Mouse (Mus musculus) hematopoietic stem cell, adult 5-6 weeks (primary cell): Measurements from ENCODE around the gene Sstr5. TPM values are rescaled to one million over a fixed set of nuclear protein-coding genes. Genes with fewer than 3 reads are reported as not detected.

ENCODE experiments used
- ATAC-seq, 2 experiments: fragments of 125-278 bp in 1 of 2; replicated peaks in 1 of 2; 2 replicates each; pipeline ENCODE4 v1.8.0; 2016 to 2017; ENCODE audit warnings: inconsistent platforms in 2 of 2, mild to moderate bottlenecking in 2 of 2, moderate number of reproducible peaks in 2 of 2, low read depth in 1 of 2, moderate TSS enrichment in 1 of 2; ENCODE audit not compliant: low FRiP score in 2 of 2, poor library complexity in 2 of 2, severe bottlenecking in 2 of 2, insufficient read depth in 1 of 2, low TSS enrichment in 1 of 2
- total RNA-seq: library from RNA; stranded (forward); fragments of 172-1452, 232-1000 nt; gene quantifications from 2 replicates; pipeline ENCODE4 v1.2.3, GENCODE M21; 2017

The Sstr5 gene
- total RNA-seq, 1 experiment from 2014 or later, result not detected

DNA sequence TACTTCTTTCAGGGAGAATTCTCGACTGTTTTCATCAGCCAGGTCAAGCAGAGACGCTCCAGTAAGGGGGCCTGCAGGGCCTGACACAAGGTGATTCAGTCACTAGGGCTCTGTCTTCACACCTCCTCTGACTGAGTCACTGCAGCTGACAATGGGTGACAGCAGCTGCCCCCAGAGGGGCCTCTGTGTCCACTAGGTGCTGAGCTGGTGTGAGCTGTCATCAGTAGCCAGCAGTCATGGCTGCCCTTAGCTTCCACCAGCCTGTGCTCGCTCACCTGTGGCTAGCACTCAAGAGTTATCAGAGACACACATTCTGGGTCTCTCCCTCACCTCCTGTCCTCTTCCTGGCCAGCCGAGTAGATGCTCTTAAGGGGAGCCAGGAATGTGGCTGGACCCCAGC lies 16.3 kb downstream of the Sstr5 start:
- no peak for ATAC-seq

DNA sequence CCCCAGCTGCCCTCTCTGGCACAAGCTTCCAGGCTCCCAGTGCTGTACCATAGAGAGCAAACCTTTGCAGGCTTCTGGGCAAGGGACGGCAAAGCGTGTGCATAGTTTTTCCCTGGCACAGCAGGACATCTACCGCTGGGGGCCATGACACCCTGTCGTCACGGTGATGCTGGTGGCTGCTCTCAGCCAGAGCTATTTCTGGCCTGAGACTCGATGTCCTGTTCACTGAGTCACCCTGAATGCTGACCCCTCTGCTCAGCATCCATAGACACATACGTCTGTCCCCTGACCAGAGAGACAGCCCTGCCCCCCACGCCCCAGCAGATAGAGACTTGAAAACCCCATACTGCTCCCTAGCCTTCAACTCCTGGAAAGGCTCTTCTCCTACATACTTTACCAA lies 16.9 kb downstream of the Sstr5 start:
- ATAC-seq, result no peak

DNA sequence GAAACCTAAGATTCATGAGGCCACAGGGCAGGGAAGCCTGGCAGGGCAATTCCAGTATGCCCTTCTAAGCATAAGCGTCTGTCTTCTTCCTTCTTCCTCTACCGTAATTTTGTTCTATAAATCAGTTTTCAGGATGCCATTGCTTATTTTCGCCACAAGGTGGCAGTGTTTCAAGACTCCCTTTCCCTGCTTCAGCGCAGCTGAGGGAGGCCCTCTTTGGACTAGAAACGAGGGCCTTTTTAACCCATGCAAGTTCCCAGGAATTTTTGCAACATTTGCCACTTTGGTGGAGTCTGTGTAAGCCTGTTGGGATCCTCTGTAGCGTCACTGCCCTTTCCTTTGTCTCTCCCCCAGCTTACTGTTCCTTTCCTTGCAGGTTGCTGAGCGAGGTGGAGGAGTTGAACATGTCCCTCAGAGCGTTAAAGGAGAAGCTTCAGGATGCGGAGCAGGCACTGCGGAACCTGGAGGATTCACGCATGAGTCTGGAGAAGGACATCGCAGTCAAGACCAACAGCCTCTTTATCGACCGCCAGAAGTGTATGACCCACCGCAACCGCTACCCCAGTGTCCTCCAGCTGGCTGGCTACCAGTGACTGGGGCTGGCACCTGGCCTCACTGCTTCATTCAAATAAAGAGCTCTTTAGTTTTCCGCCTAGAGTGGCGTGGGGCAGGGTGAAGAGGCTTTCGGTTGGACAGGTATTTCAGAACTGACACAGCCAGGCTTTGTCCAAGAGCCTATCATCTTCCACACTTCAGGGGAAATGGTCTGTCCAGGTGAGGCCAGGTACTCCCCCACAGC lies 20.9 kb downstream of the Sstr5 start:
- ATAC-seq, result peak in 1 of 2 experiments; percentile 37; a peak in 1 of 4 replicates

DNA sequence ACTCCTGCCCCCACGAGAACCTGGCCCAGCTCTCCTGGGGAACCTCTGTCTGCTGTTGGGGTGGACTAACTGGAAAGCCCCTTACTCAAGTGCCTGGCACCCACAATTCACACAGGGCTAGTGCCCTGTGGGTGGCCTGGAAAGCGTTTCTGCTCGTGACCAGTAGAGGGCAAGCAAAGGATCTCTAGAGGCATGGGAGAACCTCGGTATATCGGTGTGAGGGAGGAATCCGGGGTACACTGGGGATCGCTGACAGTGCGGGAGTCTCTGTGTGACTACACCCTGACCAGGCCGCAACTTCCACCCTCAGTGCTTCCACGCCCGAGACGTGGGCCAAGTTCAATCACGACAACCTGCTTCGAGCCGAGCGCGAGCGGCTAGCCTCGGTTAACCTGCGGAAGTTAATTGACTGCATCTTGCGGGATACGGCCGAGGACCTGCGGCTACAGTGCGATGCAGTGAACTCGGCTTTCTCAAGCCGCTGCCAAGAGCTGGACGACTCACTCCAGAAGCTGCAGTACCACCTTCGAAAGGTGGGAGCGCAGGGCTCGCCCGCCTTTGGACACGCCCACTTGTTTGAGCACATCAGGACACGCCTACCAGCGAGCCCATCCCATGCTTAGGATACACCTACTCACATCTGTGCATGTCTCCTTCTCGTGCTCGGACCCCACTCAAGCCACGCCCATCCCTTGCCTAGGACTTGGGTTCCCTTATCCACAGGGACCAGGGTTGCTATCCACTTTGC lies 22.6 kb downstream of the Sstr5 start:
- ATAC-seq, result peak; percentile 75 to 80

DNA sequence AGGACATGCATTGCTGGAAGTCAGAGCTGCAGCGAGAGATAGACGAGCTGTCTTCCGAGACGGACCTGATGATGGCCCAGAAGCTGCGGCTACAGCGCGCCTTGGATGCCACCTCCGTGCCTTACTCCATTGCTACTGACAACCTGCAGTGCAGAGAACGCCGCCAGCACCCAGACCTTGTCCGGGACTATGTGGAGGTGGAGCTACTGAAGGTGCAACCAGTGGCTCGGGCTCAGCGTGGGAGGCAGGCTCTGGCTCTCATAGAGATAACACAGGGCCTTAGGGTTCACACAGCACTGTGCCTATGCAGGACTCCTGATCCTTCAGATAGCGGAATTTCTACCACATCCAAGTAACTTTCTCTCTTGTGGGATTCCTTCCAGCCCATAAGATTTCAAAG lies 25.0 kb downstream of the Sstr5 start:
- no peak for ATAC-seq

DNA sequence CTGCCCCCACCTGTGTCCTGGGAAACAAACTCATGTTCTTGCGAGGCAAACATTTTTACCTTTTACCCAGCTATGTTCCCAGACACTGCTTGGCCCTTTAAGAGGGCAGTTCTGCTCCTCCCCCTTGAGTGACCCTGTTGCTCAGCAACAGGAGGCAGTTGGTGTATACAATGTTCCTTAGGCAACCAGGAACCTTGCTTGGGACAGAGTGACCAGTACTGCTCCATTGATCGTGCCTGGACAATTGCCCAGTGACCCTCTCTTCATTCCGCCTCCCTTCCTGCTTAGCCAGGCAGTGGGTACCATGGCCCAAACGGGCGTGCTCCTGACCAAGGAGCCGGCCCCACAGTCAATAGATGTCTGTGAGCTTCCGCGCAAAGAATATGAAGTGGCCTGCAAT lies 25.7 kb downstream of the Sstr5 start:
- no peak for ATAC-seq

DNA sequence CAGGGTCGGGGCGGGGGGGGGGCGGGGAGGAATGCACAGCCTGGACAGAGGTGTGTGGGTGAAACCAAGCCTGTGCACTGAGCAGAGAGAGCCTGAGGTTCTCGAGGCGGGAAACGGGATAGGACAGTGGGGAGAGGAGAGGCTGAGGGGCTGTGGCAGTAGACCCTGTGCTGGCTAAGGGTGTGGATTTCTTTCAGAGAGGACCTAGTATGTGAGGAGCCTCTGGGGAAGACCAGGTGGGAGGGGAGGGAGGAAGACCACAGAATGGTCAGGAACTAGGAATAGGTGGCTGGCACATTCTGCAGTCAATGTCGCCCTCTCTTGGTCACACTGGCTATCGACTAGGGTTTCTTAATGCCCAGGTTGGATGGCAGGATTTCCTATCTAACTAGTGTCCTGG lies 27.3 kb downstream of the Sstr5 start:
- ATAC-seq, result no peak

DNA sequence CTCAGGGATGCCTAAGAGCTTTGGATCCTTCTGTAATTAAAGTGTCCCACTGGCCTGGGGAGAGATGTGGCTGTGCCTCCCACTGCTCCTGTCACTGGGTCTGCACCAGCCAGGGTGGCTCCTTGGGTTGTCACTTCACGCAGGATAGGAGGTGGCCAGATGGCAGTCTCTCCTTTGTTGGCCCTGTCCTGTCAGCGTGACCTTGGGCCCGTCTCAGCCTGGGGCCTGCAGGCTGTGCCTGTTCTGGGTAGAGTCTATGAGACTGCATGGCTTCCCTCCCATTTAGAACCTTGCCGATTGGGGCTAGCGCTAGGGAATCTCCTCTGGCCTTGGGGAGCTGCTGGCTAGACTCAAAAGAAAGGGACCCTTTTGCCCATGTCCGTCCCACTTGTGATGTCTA lies 28.8 kb downstream of the Sstr5 start:
- no peak for ATAC-seq

DNA sequence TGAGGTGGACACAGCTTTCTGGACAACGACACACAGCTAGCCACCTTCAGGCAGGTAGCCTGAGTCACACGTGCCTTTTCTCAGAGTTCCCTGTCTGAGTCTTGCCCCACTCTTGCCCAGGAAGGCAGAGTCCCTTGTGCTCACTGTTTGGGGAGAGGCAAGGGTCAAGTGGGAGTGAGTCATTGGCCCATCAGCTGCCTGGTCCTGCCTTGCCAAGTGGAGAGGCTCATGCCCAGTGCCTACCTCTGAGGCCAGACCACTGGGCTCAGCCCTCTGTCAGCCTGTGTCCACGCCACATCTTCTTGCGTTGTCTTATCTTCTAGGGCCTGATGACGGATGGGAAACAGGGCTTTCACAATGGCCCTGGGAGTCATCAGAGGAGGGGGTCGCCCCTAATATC lies 29.3 kb downstream of the Sstr5 start:
- ATAC-seq, result no peak

DNA sequence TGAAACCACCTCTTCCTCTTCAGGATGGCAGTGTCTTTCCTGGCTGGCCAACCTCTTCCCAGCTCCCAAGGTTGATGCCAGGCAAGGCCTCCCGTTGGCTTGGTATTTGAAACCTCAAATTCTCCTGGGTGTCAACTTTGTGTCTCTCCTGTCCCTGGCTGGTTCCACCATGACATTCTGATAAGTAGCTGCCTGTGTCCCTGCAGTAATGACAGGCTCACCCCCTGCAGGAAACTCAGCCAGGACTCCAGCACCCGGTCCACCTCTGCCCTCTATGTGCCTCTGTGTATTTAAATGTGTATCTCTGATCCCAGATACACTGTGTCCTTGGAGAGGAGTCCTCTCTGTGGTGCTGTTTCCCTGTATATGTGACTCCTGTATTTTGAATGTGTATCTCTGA lies 30.8 kb downstream of the Sstr5 start:
- no peak for ATAC-seq

DNA sequence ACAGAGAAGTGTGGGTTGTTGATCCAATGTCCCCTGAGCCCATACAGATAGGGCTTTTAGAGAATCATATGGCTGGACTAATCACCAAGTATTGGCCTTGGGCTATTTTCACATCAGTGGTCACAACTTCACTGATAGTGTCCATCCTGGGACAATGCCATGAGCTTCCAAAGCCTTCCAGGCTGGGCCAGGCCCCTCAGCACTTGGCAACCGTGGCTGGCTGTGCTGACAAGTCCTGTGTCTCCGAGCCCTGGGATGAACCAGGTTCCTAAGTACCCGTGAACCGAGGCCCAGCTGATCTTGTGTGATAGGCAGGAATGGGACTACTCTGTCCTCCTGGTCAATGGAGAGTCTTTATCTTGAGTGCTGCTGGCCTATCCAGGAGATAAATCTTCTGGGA lies 33.0 kb downstream of the Sstr5 start:
- no peak for ATAC-seq

DNA sequence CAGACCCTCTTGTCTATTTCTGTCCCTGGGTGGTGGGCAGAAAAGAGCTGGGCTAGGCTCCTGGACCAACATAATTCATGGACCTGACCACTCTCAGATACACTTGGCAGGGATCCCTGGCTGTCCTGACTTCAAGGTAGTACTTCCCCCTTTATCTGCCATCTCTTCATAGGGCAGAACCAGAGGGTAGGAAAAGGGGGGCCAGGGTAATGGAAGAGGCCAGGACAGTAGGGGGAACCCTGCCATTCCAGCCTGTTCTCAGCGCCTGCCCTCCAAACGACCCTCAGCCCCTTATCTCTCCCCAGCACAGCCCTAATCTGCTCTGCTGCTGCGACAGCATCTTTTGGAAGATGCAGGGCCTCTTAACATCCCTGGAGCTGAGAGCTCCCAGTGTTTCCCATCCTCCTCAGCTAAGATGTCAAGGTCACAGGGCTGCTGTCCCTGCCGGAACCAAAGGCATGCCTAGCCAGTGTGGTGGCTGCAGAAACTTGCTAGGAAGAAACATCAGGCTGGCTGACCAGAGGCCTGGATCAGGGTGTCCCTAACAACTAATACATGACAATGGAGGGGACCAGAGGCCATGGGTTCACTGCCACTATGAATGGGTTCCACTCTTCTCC lies 33.7 kb downstream of the Sstr5 start:
- ATAC-seq, result no peak

DNA sequence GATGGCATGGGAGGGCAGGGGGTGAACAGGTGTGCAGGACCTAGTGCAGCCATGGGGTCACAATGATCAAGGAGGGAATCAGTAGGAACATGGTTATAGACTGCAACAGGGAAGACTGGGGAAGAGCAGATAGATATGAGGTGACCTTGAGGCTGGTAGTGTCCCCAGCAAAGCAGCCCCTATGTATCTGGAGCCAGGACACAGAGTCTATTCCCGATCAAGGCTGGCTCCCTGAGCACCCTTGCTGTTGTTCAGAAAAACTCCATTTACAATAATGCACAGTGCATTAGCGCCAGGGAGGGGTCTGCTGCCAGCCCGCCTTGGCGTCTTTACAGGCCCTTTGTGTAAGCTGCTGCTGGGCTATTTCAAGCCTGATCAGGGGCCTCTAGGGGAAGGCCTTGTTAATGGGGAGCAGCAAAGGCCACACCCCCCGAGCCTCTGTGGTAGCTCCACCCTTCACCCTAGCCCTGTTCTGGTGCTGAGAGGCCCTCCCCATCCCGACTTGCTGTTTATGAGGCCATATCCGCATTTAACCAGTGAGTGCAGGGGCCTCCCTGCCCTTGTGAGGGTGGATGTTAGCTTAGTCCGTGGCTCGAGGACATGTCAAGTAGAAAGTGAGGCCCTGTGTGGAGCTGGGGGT lies 34.7 kb downstream of the Sstr5 start:
- ATAC-seq, result no peak

DNA sequence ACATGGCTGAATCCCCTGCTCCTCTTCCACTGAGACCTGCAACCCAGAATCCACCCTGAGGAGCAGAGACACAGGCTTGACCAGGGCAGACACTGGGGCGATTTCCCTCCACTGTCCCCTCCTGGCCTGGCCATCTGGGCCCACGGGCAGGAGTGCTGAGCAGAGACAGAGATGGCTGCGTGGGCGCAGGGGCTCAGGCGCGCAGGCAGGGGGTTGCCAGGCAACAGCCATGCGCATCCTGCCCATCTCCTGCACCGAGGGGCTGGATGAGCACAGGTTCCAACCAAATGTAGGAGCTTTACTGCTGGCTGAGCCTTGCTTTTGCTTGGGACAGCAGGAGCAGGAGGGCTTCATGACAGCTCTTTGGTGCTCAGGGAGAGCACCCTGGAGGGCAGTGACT lies 40.5 kb downstream of the Sstr5 start:
- ATAC-seq, result no peak

DNA sequence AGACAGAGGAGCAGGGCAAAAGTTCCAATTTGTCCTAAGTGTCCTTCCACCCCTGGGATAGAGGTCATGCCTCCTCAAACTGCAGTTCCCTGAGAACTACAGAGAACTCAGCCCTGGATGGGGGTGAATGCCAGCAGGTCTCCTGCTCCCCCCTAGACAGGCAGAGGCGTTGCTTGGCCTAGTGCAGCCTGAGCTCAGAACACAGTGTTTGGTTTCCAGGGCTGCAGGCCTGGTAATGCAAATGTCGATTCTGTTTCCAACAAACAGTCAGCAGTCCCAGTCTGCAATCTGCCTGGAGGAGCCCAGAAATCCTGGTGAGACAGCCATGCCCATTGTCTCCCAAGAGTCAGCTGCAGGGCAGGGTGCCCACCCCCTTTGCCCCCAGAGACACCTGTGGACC lies 42.8 kb downstream of the Sstr5 start, which contains the start of gene Tekt4:
Tekt4 (plus strand) TSS at position 344 of the 400 bp plus-strand sequence.
- ATAC-seq, result no peak

DNA sequence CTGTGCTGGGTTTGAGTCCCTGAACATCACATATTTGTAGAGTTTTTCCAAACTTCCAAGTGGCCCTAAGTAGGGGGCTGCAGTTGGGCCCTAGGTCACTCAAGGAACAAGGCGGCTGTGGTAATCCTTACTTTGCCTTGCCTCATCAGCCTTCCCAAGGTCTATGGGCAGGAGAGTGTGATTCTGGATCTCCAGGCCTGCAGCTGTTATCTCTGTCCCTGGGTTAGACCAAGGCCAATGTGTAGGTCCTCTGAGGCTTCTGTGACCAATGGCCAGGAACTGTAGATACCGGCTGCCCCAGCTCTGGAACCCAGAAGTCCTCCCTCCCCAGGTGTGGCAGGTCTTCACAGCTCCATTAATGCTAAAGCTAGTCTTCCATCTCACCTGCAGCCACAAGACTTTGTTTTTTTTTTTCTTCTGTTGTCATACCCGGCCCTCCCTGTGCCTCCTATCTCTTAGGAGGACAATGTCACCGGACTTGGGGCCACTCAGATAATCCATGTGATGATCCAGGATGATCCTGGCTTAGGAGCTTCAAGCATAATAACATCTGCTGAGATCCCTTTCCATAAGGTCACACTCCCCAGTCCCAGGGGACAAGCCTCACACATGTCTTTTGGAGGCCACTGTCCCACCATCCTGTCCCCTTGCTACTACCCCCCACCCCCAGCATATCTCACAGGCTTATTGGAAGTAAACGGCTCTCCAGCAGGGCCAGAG lies 44.7 kb downstream of the Sstr5 start:
- no peak for ATAC-seq

DNA sequence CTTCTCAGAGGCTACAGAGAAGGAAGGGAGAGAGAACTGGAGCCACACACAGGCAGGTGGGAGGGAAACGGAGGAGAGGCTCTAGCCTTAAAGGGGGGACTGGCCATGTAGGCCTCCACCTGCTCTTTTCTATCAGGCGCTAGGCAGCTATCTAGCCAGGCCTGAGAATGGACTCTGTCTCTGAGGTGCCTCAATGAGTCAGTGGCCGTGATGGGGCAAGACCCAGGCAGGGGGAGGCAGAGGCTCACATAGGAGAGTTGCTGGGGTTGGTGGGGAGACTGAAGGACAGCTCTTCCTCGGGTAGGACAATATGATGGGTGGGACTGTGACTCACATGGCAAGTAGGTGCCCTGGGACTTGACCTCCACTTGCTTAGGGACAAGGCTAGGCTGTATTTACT lies 46.8 kb downstream of the Sstr5 start:
- no peak for ATAC-seq
